Mouse (Mus musculus): Measurements from ENCODE around the gene Elf2.

DNA sequence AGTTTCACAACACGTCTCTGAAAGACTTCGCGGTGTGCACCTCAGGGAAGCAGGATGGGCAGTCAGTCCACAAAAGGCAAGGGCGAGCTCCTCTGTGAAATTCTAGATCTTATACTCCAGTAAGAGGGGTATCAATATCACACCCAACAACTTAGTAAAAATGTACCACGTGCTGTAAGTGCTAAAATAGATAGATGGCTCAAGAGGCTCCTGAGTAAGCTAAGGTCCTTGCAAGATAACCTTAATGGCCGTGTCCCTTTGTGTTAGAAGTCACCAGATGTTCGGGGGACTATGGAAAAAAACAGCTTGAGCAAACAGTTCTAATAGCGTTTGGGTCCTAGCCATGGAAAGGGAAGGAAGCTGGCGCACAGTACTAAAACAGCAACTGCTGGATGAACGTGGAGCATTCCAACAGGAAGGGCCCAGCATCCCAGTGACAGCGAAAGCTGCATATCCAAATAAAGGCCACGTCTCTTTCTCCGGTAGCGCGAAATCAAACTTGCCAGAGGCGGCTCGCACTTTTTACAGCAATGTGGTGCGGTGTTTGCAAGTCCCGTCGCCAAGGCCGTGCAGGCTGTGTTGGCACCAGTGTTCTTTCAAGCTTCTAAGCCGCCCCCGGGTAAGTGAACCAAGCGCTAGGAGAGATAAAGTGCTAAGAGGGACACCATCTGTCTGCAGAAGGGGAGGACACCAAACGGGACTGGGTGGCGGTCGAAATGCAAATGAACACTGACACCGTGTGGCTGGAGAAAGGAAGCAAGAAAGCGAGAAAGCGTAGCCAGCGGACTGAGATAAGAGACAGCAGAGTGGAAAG, 24.4 kb upstream of the Elf2 start:
- no peak for TF ChIP-seq POLR2A (IDR thresholded peaks at IDR 0.05; ENCODE audit: borderline replicate concordance, extremely low read depth, low read depth, low read length)
- peak; percentile 91 for TF ChIP-seq CTCF (IDR thresholded peaks at IDR 0.05; ENCODE audit: insufficient read depth, low read length)
